16 mouse cellular contexts compared by ENCODE assay signal in genomic region chr1:106201929-106202328, GRCm38 (mm10). TPM values are rescaled to one million over a fixed set of nuclear protein-coding genes. Genes with fewer than 3 reads are reported as not detected.
DNase-seq lines count a peak whose midpoint lies in the region; ATAC-seq and TF ChIP-seq lines count a peak whose summit lies in the region.
"Had no signal": no experiment of that assay in that cellular context is flagged by ENCODE, and none has a peak within 500 bp of the region (broad histone marks: within the 10 kb centered on the region; RNA-seq: fewer than 3 reads in every experiment).

No protein-coding gene starts in this region.

- no peak for TF ChIP-seq EP300 in heart, adult 2 months (IDR thresholded peaks at IDR 0.05; ENCODE audit: insufficient read depth, low read depth, low read length)

- 59% methylated on average over 4 of the region's 4 CpGs for WGBS in heart, adult 2 months
- WGBS in embryonic facial prominence, embryonic 15.5 days: 63% methylated on average over 4 of the region's 4 CpGs

- H3K9ac ChIP-seq in heart, adult 2 months (ENCODE audit: low read depth, low read length): no peak overlapping the region
- H3K9ac ChIP-seq in embryonic facial prominence, embryonic 15.5 days: no peak overlapping the region
- H3K9ac ChIP-seq: limb, embryonic 13.5 days; liver, postnatal 0 days had no signal

- intact Hi-C loops in heart, adult 2 months (cut with DNase I): no loop called here

- TF ChIP-seq CTCF in heart, adult 2 months (IDR thresholded peaks at IDR 0.05): no peak
- no peak for TF ChIP-seq CTCF in layer of hippocampus, adult 2 months (conservative IDR thresholded peaks at IDR 0.05)

- ATAC-seq in embryonic facial prominence, embryonic 15.5 days (ENCODE audit: insufficient number of reproducible peaks, low FRiP score, low TSS enrichment, low read depth): 0 out of 2 replicates have a peak, but pooled peaks have one; percentile 29
- no peak for ATAC-seq in CD4-positive, CD25-positive, alpha-beta regulatory T cell, adult 4 months
- ATAC-seq: intestine, postnatal 0 days; liver, postnatal 0 days had no signal

- H3K4me3 ChIP-seq in heart, adult 2 months: no peak overlapping the region
- no peak overlapping the region for H3K4me3 ChIP-seq in layer of hippocampus, adult 2 months
- H3K4me3 ChIP-seq in embryonic facial prominence, embryonic 15.5 days (replicated peaks): no peak overlapping the region
- H3K4me3 ChIP-seq: gastrocnemius, adult 2 months; left cerebral cortex, adult 2 months; limb, embryonic 13.5 days had no signal

- peaks cover 35% of the 10 kb centered on the region for H3K4me1 ChIP-seq in heart, adult 2 months (ENCODE audit: control insufficient read depth, insufficient read depth, low read length)
- peaks cover 29% of the 10 kb centered on the region for H3K4me1 ChIP-seq in embryonic facial prominence, embryonic 15.5 days

- peaks cover 35% of the 10 kb centered on the region for H3K36me3 ChIP-seq in heart, adult 2 months (ENCODE audit: control insufficient read depth, insufficient read depth, low read length)
- no peaks in the 10 kb centered on the region for H3K36me3 ChIP-seq in embryonic facial prominence, embryonic 15.5 days
- H3K36me3 ChIP-seq: limb, embryonic 13.5 days had no signal

- no peak overlapping the region for H3K4me2 ChIP-seq in embryonic facial prominence, embryonic 15.5 days (replicated peaks)
- H3K4me2 ChIP-seq: limb, embryonic 13.5 days had no signal

- TF ChIP-seq POLR2A in heart, adult 2 months (IDR thresholded peaks at IDR 0.05; ENCODE audit: insufficient read depth, low read depth, low read length): no peak

- H3K27ac ChIP-seq in heart, adult 2 months: peak overlapping the region; percentile 29
- peak overlapping the region; percentile 69; the same call in 1 of the 2 replicates for H3K27ac ChIP-seq in layer of hippocampus, adult 2 months
- no peak overlapping the region for H3K27ac ChIP-seq in embryonic facial prominence, embryonic 15.5 days (replicated peaks)
- H3K27ac ChIP-seq: left cerebral cortex, adult 2 months; limb, embryonic 13.5 days had no signal

- H3K27me3 ChIP-seq in heart, adult 2 months (ENCODE audit: control insufficient read depth, insufficient read depth, low read length): no peaks in the 10 kb centered on the region
- H3K27me3 ChIP-seq in embryonic facial prominence, embryonic 15.5 days: no peaks in the 10 kb centered on the region
- H3K27me3 ChIP-seq: limb, embryonic 13.5 days had no signal

- DNase-seq in heart, adult 2 months: no peak
- DNase-seq in heart, adult 18-20 months: no peak
- DNase-seq in layer of hippocampus, adult 2 months (ENCODE audit: low spot score in 2 of 2): peak in 1 of 2 experiments; percentile 43
- no peak for DNase-seq in layer of hippocampus, adult 9-10 months (ENCODE audit: low spot score)
- DNase-seq in layer of hippocampus, postnatal 36 days: peak; percentile 44 to 51
- DNase-seq in adrenal gland, adult 2 months: no peak
- DNase-seq: adrenal gland, adult 8-10 months; gastrocnemius, adult 2 months; kidney, postnatal 14 days; liver, postnatal 0 days; lung, postnatal 36 days had no signal

- no peaks in the 10 kb centered on the region for H3K9me3 ChIP-seq in embryonic facial prominence, embryonic 15.5 days (replicated peaks)
- H3K9me3 ChIP-seq: limb, embryonic 13.5 days had no signal

- peaks cover 7% of the 10 kb centered on the region for H3K79me2 ChIP-seq in heart, adult 2 months (replicated peaks; ENCODE audit: control insufficient read depth, insufficient read depth, low read length)

RNA-seq across cellular contexts. Expression of gene Phlpp1, which starts 30.4 kb away (rescaled TPM):
- total RNA-seq in heart, adult 2 months (2021): 10 to 100 TPM; 16.3 to 17.2 TPM
- 9.6 and 15.6 TPM in 2 replicates for polyA plus RNA-seq in heart, adult 2 months (2012; rRNA removed)
- 10 to 100 TPM; 16.3 to 19.1 TPM for total RNA-seq in heart, adult 18-20 months (2021)
- 10 to 100 TPM; 82.6 to 87.3 TPM for total RNA-seq in layer of hippocampus, adult 2 months (2021)
- 4.7 and 5.1 TPM in 2 replicates for polyA plus RNA-seq in embryonic facial prominence, embryonic 15.5 days (2015; fragmentation: Nextera tagmentation; extraction: Ambion mirVana)
- total RNA-seq in layer of hippocampus, postnatal 36 days (2021): 10 to 100 TPM; 82.0 to 88.0 TPM
- 10 to 100 TPM; 14.1 to 18.0 TPM for total RNA-seq in adrenal gland, adult 2 months (2021)
- polyA plus RNA-seq in adrenal gland, adult 2 months (2012; rRNA removed): 12.8 and 13.3 TPM in 2 replicates
- 10 to 100 TPM in 1 of 2 experiments, 1 to 10 TPM in 1; 8.7 to 11.8 TPM for polyA plus RNA-seq in CD4-positive, CD25-positive, alpha-beta regulatory T cell, adult 4 months (2017; shearing (Covaris generic))

Comparison
In these comparisons a context has a peak if more than half of its experiments do, and no peak if none do; other contexts are left out.
1. DNase-seq: peak in layer of hippocampus, postnatal 36 days (2 of 2); none in heart, adult 2 months (0 of 2), heart, adult 18-20 months (0 of 2), layer of hippocampus, adult 9-10 months (single experiment) and adrenal gland, adult 2 months (single experiment).
2. RNA of gene Phlpp1, which starts 30.4 kb away (total RNA-seq): 82.0 to 88.0 TPM in layer of hippocampus, postnatal 36 days and 82.6 to 87.3 TPM in layer of hippocampus, adult 2 months; 16.3 to 19.1 TPM in heart, adult 18-20 months, 14.1 to 18.0 TPM in adrenal gland, adult 2 months and 16.3 to 17.2 TPM in heart, adult 2 months; every median in the first group is over 4 times any median in the second.